In the genomic region with DNA sequence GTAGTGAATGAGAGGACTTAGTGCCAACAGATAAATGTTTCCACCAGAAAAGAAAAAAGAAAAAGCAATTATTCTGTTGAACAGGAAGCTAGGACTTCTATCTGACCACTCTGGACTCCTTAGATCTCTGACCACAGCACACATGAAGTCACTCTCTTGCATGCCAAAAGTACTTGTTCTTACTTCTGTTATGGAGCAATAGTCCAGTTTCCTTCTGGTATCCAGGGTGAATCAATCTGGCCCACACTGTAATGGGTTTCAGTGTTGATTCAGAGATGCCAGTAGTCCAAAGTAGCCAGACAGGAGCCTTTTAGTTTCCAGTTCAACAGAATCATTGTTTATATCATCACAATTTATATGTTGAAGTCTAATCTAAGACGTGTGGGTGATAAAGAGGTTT, we compare ENCODE assay signal across 19 mouse cellular contexts.
"Had no signal": no experiment of that assay in that cellular context is flagged by ENCODE, and none has a peak within 500 bp of the region (broad histone marks: within the 10 kb centered on the region; RNA-seq: fewer than 3 reads in every experiment).

No protein-coding gene starts in this region.

- ATAC-seq: midbrain, embryonic 15.5 days had no signal

- DNase-seq: kidney, adult 2 months; kidney, postnatal 25 days; layer of hippocampus, adult 9-11 months; liver; liver, embryonic 13.5 days; lung, adult 2 months; lung, postnatal 36 days; right cerebral cortex, adult 18-20 months; right cerebral cortex, postnatal 14 days; right cerebral cortex, postnatal 4 days; spleen, adult 18-20 months; thymus, postnatal 25 days had no signal

- H3K4me2 ChIP-seq: limb, embryonic 13.5 days; liver, embryonic 13.5 days; midbrain, embryonic 15.5 days; stomach, embryonic 15.5 days had no signal

- H3K27me3 ChIP-seq: limb, embryonic 13.5 days; liver, embryonic 13.5 days; megakaryocyte, embryonic 14.5 days; midbrain, embryonic 15.5 days; stomach, embryonic 15.5 days had no signal

- H3K4me3 ChIP-seq: layer of hippocampus, adult 2 months; limb, embryonic 10.5 days; limb, embryonic 13.5 days; liver, embryonic 13.5 days; megakaryocyte, embryonic 14.5 days; midbrain, embryonic 10.5 days; midbrain, embryonic 15.5 days; stomach, embryonic 15.5 days had no signal

- H3K36me3 ChIP-seq: limb, embryonic 10.5 days; limb, embryonic 13.5 days; liver, embryonic 13.5 days; midbrain, embryonic 10.5 days; midbrain, embryonic 15.5 days; stomach, embryonic 15.5 days had no signal
